Mouse (Mus musculus) erythroblast, embryonic 14.5 days (primary cell): ENCODE results near the gene Krt18. TPM values are rescaled to one million over a fixed set of nuclear protein-coding genes. Genes with fewer than 3 reads are reported as not detected.
A peak's percentile ranks its signal among the peaks of the same experiment; 100 is the strongest.

Experiments used
- H3K27me3 ChIP-seq: 2 replicates; pipeline ENCODE4 v1.6.1; 2012; ENCODE audit warnings: inconsistent platforms; ENCODE audit not compliant: control insufficient read depth
- H3K36me3 ChIP-seq: 2 replicates; pipeline ENCODE4 v1.6.1; 2012; ENCODE audit warnings: mild to moderate bottlenecking, inconsistent platforms; ENCODE audit not compliant: control insufficient read depth
- H3K4me1 ChIP-seq: 2 replicates; pipeline ENCODE4 v1.6.1; 2012; ENCODE audit warnings: inconsistent platforms; ENCODE audit not compliant: control insufficient read depth
- H3K4me3 ChIP-seq: replicated peaks from 2 replicates; pipeline ENCODE3; 2012; ENCODE audit warnings: moderate library complexity, mild to moderate bottlenecking, inconsistent platforms
- H3K9me3 ChIP-seq: 2 replicates; pipeline ENCODE4 v1.6.1; 2012; ENCODE audit warnings: low read length, inconsistent platforms, mixed read lengths; ENCODE audit not compliant: control insufficient read depth
- GATA1 ChIP-seq: IDR thresholded peaks from 2 replicates; pipeline ENCODE4 v1.6.1; 2012; ENCODE audit warnings: low read length, inconsistent platforms, mixed read lengths
- TAL1 ChIP-seq: IDR thresholded peaks from 3 replicates; pipeline ENCODE4 v1.6.1; 2012; ENCODE audit warnings: low read length, inconsistent platforms, mixed read lengths
- polyA plus RNA-seq: library from polyadenylated mRNA; stranded (reverse); fragments of >175 nt; gene quantifications from 2 replicates; pipeline ENCODE4 v1.2.3, GENCODE M21; 2012

Gene Krt18
- polyA plus RNA-seq, 1 experiment, result 0.13 TPM

- Histone ChIP-seq H3K9me3 (no peaks in the 10 kb centered on the region), H3K4me1 (no peaks in the 10 kb centered on the region), H3K27me3 (no peaks in the 10 kb centered on the region; the same call in 1 of the 2 replicates), H3K36me3 (no peaks in the 10 kb centered on the region), H3K4me3 (no peak overlapping the region)
- TF ChIP-seq TAL1 (no peak), GATA1 (no peak)
Measured at GRCm38 (mm10) chr15:102044745-102045144, 16.8 kb downstream of the Krt18 start.

DNA sequence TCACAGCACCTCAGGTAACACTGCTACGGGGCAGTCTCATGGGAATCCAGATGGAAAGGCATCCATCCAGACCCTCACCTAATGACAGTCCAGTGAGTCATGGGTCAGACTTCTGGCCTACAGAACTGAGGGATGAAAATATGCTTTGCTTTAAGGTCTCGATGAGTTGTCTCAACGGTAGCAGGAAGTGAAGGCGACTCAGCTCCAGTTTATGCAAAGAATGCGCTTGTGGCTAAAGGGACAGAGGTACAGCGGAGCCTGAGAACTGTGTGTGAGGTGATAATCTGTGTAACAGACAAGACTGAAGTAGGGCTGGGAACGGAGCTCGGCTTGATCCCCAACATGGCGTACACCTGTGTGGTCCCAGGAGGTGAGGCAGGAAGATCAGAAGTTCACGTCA lies 17.7 kb downstream of the Krt18 start:
- H3K4me3 ChIP-seq, result no peak overlapping the region
- H3K36me3 ChIP-seq, result no peaks in the 10 kb centered on the region
- no peaks in the 10 kb centered on the region for H3K4me1 ChIP-seq
- H3K9me3 ChIP-seq, result no peaks in the 10 kb centered on the region
- TF ChIP-seq TAL1, result no peak
- TF ChIP-seq GATA1, result no peak
- peaks cover under 1% of the 10 kb centered on the region; the same call in 1 of the 2 replicates for H3K27me3 ChIP-seq

GRCm38 (mm10) chr15:102048006-102048405 lies 20.0 kb downstream of the Krt18 start:
- Histone ChIP-seq H3K27me3 (peaks cover 20% of the 10 kb centered on the region), H3K9me3 (no peaks in the 10 kb centered on the region), H3K4me1 (peaks cover 3% of the 10 kb centered on the region), H3K4me3 (no peak overlapping the region), H3K36me3 (no peaks in the 10 kb centered on the region)
- no peak for TF ChIP-seq TAL1

DNA sequence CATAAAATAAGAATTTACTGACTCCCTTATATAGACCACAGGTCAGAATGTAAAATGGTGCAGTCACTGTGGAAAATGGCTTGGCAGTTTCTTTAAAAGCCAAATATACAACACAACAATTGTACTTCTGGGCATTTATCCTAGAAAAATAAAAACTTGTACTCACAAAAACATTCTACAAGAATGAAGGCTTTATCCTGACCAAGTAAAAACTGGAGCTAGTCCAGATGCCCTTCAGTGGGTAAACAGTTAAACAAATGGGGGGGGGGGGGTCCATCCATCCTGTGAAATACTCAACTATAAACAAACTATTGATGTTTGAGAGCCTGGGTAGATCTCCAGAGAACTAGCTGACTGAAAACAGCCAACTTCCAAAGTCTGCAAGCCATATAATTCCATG lies 21.9 kb downstream of the Krt18 start:
- Histone ChIP-seq H3K4me3 (no peak overlapping the region), H3K4me1 (peaks cover 3% of the 10 kb centered on the region), H3K36me3 (no peaks in the 10 kb centered on the region), H3K9me3 (no peaks in the 10 kb centered on the region), H3K27me3 (peaks cover 20% of the 10 kb centered on the region)
- TF ChIP-seq GATA1 (no peak), TAL1 (no peak)

GRCm38 (mm10) chr15:102051920-102052683 lies 24.1 kb downstream of the Krt18 start:
- TF ChIP-seq GATA1 (no peak), TAL1 (no peak)
- H3K36me3 ChIP-seq, result no peaks in the 10 kb centered on the region
- no peaks in the 10 kb centered on the region for H3K9me3 ChIP-seq
- H3K4me3 ChIP-seq, result peak overlapping the region; percentile 48
- peaks cover 3% of the 10 kb centered on the region for H3K4me1 ChIP-seq
- H3K27me3 ChIP-seq, result peaks cover 20% of the 10 kb centered on the region

DNA sequence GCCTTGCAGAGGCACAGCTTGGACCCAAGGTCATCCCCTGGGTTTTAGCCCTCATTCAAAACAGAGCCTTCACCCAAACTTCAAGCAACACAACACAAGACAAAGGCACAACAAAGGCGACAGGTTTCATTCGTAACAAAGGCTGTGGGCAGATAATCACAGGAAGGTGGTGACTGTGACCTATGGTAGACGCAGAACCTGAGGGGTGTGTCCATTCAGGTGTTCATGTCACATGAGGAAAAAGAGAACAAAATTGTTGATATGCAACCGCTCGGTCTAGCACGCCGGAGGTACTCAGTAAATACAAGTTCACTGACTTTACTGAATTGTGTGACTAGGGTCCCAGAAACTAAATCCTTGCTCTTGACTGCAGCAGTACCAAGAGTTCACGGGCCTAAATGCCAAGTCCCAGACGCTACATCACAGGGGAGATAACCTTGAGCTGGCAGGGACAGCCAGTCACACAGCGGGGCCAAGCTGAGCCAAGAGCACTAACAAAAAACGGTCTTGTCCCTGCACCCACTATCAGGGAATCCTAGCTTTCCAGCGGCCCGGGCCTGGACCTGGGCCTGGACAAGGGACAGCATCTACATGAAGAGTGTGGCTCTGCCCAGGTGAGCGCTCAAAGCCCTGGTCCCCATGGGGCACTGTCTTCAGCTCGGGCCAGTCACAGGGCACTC lies 28.7 kb downstream of the Krt18 start:
- no peaks in the 10 kb centered on the region for H3K9me3 ChIP-seq
- no peaks in the 10 kb centered on the region for H3K36me3 ChIP-seq
- peaks cover 3% of the 10 kb centered on the region for H3K4me1 ChIP-seq
- H3K4me3 ChIP-seq, result no peak overlapping the region
- H3K27me3 ChIP-seq, result peaks cover 12% of the 10 kb centered on the region
- TF ChIP-seq TAL1, result no peak
- no peak for TF ChIP-seq GATA1

GRCm38 (mm10) chr15:102065661-102066325 lies 37.8 kb downstream of the Krt18 start:
- Histone ChIP-seq H3K36me3 (no peaks in the 10 kb centered on the region), H3K9me3 (no peaks in the 10 kb centered on the region), H3K4me1 (peaks cover 16% of the 10 kb centered on the region), H3K4me3 (no peak overlapping the region), H3K27me3 (peaks cover 34% of the 10 kb centered on the region)
- TF ChIP-seq TAL1, result no peak

DNA sequence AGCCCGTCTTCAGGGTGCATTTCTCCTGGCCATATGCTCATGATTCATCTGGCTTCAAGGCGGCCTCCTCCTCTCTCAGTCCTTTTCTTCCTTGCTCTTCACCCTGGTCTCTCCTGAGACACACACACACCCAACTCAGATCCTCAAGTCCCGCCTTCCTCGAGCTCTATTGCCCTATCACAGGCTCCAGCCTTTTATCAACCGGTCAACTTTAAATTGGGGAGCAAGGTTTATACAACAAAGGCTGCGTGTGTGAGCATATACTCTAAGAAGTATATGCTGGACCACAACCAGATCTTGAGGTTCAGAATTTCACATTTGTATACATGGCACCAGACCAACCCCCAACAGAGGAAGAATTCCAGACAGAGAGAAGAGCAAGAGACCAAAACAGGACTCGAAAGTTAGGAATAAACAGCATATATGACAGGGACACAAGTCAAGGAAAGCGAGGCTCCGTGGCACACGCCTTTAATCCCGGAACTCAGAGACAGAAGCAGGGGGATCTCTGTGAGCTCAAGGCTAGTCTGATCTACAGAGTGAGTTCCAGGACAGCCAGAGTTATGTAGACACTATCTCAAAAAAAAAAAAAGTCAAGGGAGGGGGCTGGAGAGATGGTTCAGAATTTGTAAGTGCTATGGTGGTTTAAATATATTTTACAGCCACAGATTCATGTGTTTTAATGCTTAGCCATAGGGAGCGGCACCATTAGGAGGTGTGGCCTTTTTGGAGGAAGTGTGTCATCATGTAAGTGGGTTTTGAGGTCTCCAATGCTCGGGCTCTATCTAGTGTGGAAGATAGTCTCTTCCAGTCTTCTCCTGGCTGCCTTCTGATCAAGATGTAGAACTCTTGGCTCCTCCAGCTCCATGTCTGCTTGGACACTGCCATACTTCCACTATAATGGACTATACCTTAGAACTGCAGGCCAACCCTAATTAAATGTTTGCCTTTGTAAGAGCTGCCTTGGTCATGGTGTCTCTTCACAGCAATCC lies 42.8 kb downstream of the Krt18 start:
- no peak overlapping the region for H3K4me3 ChIP-seq
- peaks cover 27% of the 10 kb centered on the region for H3K27me3 ChIP-seq
- H3K36me3 ChIP-seq, result no peaks in the 10 kb centered on the region; the same call in none of the 2 replicates
- H3K4me1 ChIP-seq, result peaks cover 43% of the 10 kb centered on the region
- no peaks in the 10 kb centered on the region for H3K9me3 ChIP-seq
- no peak for TF ChIP-seq GATA1
- no peak for TF ChIP-seq TAL1
